Mouse (Mus musculus) spleen, adult 18-20 months (tissue): ENCODE data around the gene Nup85.

Experiments used
- DNase-seq, 2 experiments: peaks; one replicate each; pipeline ENCODE4 v3.0.0; 2022; ENCODE audit warnings: mixed read lengths in 2 of 2

The Nup85 gene

GRCm38 (mm10) chr11:115614346-115615107 is 50.3 kb downstream of the Nup85 start:
- DNase-seq: no peak

- DNase-seq: no peak
Observed at GRCm38 (mm10) chr11:115615108-115615825, 51.0 kb downstream of the Nup85 start.

DNA sequence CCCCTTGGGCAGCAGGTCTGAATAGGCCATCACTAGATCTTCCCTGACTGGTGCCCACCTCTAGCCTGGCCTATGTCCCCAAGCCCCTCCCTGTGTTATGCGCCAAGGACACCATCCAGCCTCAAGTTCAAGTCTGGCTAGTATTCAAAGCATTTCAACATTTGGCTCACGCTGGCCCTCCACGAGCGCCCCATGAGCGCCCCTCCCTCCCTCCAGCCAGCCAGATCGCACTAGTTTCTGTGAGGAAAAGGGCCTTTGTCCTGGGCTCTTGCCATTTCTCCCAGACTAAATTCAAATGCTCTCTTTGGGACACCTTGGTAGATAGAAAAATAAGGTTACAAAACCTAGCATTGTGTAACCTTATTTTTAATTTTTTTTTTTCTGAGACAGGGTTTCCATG is 51.6 kb downstream of the Nup85 start:
- no peak for DNase-seq

- no peak for DNase-seq
Observed at GRCm38 (mm10) chr11:115616371-115616770, 52.1 kb downstream of the Nup85 start.

GRCm38 (mm10) chr11:115616893-115617292 is 52.7 kb downstream of the Nup85 start:
- no peak for DNase-seq

GRCm38 (mm10) chr11:115618001-115618400 is 53.8 kb downstream of the Nup85 start:
- DNase-seq: no peak

DNA sequence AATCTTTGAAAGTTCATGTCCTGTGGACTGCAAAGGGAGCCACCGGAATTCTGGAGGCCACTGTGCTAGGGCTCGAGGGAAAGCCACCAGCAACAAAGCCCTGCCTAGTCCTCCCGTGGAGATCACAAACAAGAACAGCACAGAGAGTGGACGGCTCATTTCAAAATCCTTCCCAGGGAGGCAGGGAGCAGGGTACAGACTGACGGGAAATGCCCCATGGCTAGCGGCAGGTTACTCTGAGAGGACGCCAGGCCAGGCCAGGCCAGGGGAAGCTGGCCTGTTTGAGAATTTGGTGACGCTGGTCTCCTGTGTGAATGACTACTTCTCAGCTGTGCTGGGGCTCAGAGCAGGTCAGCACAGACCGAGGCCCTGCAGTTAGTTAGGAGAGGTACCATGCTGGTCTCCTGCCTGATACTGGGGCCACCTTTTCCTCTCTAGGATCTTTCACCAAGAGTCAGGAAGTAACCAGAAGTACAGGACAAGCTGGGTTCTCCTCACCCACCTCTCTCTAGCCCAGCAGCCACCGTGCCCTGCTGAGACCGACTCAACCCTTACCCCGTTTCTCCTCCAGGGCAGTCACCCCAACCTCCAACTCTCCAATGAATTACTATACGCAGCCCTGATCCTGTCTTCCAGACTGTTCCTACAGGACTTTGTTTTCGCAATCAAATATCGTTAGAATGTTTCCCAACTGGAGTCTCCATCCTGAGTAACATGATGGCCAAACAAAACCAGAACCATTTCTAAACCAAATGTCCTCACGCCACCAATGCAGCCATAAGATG is 54.7 kb downstream of the Nup85 start:
- no peak for DNase-seq

DNA sequence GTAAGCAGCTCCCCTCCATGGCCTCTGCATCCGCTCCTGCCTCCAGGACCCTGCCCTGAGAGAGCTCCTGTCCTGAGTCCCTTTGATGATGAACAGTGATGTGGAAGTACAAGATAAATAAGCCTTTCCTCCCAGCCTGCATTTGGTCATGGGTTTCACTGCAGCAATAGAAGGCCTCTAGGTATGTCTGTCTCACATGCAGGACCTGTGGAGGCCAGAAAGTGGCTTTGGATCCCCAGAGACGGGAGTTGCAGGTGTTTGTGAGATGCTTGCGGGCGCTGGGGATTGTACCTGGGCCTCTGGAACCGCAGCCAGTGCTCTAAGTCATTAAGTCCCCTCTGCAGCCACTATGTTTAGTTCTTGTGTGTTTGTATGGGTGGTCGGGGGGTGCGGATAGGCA is 55.7 kb downstream of the Nup85 start:
- no peak for DNase-seq

GRCm38 (mm10) chr11:115623487-115624070 is 59.3 kb downstream of the Nup85 start:
- no peak for DNase-seq

GRCm38 (mm10) chr11:115625877-115626276 is 61.6 kb downstream of the Nup85 start:
- no peak for DNase-seq

GRCm38 (mm10) chr11:115626824-115627616 is 62.8 kb downstream of the Nup85 start:
- no peak for DNase-seq

- peak; percentile 97 to 98 for DNase-seq
Observed at GRCm38 (mm10) chr11:115627705-115628464, 63.7 kb downstream of the Nup85 start, which contains the start of gene Slc25a19. Gene Slc25a19 (minus strand): TSS chr11:115628295.

GRCm38 (mm10) chr11:115628465-115629101 is 64.3 kb downstream of the Nup85 start:
- DNase-seq: no peak

- DNase-seq: no peak
Observed at GRCm38 (mm10) chr11:115629734-115630531, 65.7 kb downstream of the Nup85 start.

GRCm38 (mm10) chr11:115630532-115631504 is 66.6 kb downstream of the Nup85 start:
- DNase-seq: peak; percentile 82 to 87

DNA sequence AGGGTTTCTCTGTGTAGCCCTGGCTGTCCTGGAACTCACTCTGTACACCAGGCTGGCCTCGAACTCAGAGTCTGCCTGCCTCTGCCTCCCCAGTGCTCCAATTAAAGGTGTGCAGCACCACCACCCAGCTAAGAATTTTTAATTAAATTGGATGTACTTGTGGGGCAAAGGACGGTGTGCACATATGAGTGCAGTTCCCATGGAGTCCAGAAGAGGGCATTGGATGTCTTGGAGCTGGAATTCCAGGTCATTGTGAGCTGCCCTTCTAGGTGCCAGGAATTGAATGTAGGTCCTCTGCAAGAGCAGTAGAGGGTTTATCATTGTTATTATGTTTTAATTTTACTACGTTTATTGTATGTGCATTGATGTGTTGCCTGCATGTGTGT is 67.3 kb downstream of the Nup85 start:
- no peak for DNase-seq

- no peak for DNase-seq
Observed at GRCm38 (mm10) chr11:115632247-115632646, 68.0 kb downstream of the Nup85 start.

DNA sequence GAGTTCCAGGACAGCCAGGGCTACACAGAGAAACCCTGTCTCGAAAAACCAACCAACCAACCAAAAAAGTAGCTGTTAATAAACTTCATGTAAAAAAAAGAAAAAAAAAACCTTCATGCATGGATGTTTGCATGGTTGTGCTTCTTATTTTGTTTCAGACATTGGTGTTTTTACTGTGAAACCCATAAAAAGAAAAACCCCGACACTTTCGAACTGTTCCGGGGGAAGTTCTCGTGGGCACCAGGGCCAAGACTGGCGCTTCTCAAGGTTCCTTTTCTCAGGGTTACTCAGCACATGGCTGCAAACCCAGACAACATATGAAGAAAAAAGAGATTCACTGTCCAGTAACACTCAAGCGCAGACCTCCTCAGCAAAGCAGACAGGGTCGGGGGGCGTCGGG is 68.6 kb downstream of the Nup85 start:
- peak in 1 of 2 experiments; percentile 49 for DNase-seq
